8 mouse cellular contexts compared by ENCODE assay signal in the genomic region with DNA sequence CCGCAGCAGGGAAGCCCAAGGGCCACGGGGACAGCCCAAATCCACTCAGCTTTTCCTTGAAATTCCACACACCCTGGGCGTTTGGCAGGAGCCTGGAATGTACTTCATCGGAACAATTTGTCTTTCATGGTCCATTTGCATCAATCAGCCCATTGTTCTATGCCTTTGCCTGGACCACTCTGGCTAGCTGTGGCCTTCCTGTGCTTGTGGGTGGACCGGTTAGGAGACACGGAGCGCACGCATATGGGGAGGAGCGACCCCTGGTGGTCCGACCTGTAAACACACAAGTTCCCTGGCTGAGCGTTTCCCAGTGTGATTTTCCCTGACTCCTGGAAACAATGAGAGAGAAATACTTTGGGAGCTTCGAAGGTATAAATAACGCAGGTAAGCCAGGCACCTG. TPM values are rescaled to one million over a fixed set of nuclear protein-coding genes. Genes with fewer than 3 reads are reported as not detected.
DNase-seq lines count a peak whose midpoint lies in the region; ATAC-seq and TF ChIP-seq lines count a peak whose summit lies in the region.
"Had no signal": no experiment of that assay in that cellular context is flagged by ENCODE, and none has a peak within 500 bp of the region (broad histone marks: within the 10 kb centered on the region; RNA-seq: fewer than 3 reads in every experiment).

No protein-coding gene starts in this region.

- H3K36me3 ChIP-seq in hindbrain, postnatal 0 days (ENCODE audit: insufficient read depth, low read length) = no peaks in the 10 kb centered on the region

- 0 out of 2 replicates have a peak, but pooled peaks cover 3% of the 10 kb centered on the region for H3K4me1 ChIP-seq in hindbrain, postnatal 0 days (ENCODE audit: insufficient read depth, low read length)

- no peak overlapping the region for H3K9ac ChIP-seq in hindbrain, postnatal 0 days (replicated peaks; ENCODE audit: low read length)

- no peak overlapping the region for H3K4me3 ChIP-seq in hindbrain, postnatal 0 days (ENCODE audit: low read length)
- H3K4me3 ChIP-seq: myocyte had no signal

- no peak overlapping the region for H3K4me2 ChIP-seq in hindbrain, postnatal 0 days (ENCODE audit: low read depth, low read length)

- H3K27me3 ChIP-seq in hindbrain, postnatal 0 days (ENCODE audit: insufficient read depth, low read length) = no peaks in the 10 kb centered on the region

- H3K9me3 ChIP-seq in hindbrain, postnatal 0 days (ENCODE audit: low read length) = no peaks in the 10 kb centered on the region

- 10% methylated on average over 13 of the region's 13 CpGs for WGBS in hindbrain, postnatal 0 days

- H3K27ac ChIP-seq in hindbrain, postnatal 0 days = no peak overlapping the region

- peak; percentile 40 for DNase-seq in T-cell, adult 2 months (ENCODE audit: low spot score)
- peak; percentile 82 to 86 for DNase-seq in cerebellum, postnatal 14 days
- DNase-seq in frontal cortex, postnatal 25 days (ENCODE audit: low spot score in 2 of 2) = peak; percentile 52 to 61
- peak; percentile 85 for DNase-seq in hindbrain, postnatal 0 days (ENCODE audit: low spot score)
- peak; percentile 62 to 71 for DNase-seq in left cerebral cortex, adult 18-20 months (ENCODE audit: low spot score in 2 of 2)
- DNase-seq in skeletal muscle tissue, adult 2 months (ENCODE audit: low read depth, low spot score) = peak; percentile 80

- ATAC-seq in hindbrain, postnatal 0 days = peak; percentile 73
- ATAC-seq in megakaryocyte progenitor cell, adult 5-6 weeks (replicated peaks; ENCODE audit: poor library complexity) = peak; percentile 82

- peak; percentile 94 for TF ChIP-seq CTCF in hindbrain, postnatal 0 days (IDR thresholded peaks at IDR 0.05; ENCODE audit: low read depth)

RNA-seq across cellular contexts. Expression of a gene that starts 2.0 kb away (rescaled TPM):
- 1.3 and 2.4 TPM in 2 replicates for total RNA-seq in hindbrain, postnatal 0 days (2014; rRNA removed)
- 1.0 and 1.1 TPM in 2 replicates for polyA plus RNA-seq in hindbrain, postnatal 0 days (2015; fragmentation: Nextera tagmentation; extraction: Ambion mirVana)
- total RNA-seq in left cerebral cortex, adult 18-20 months (2021) = 1 to 10 TPM; 1.5 to 1.7 TPM
- total RNA-seq in megakaryocyte progenitor cell, adult 5-6 weeks (2015) = not detected in 2 replicates
- total RNA-seq in megakaryocyte progenitor cell, adult 5-6 weeks (2017) = not detected in 2 replicates

RNA-seq across cellular contexts. Expression of a gene that starts 15.3 kb away (rescaled TPM):
- total RNA-seq in hindbrain, postnatal 0 days (2014; rRNA removed) = 66.4 and 82.3 TPM in 2 replicates
- polyA plus RNA-seq in hindbrain, postnatal 0 days (2015; fragmentation: Nextera tagmentation; extraction: Ambion mirVana) = 51.1 and 51.5 TPM in 2 replicates
- 10 to 100 TPM; 19.7 to 21.4 TPM for total RNA-seq in left cerebral cortex, adult 18-20 months (2021)
- 0.61 and 1.1 TPM in 2 replicates for total RNA-seq in megakaryocyte progenitor cell, adult 5-6 weeks (2015)
- not detected in 2 replicates for total RNA-seq in megakaryocyte progenitor cell, adult 5-6 weeks (2017)

RNA-seq across cellular contexts. Expression of a gene that starts 37.2 kb away (rescaled TPM):
- 0.21 TPM in 1 of 2 replicates, not detected in the other for total RNA-seq in hindbrain, postnatal 0 days (2014; rRNA removed)
- polyA plus RNA-seq in hindbrain, postnatal 0 days (2015; fragmentation: Nextera tagmentation; extraction: Ambion mirVana) = 0.39 and 0.40 TPM in 2 replicates
- total RNA-seq in left cerebral cortex, adult 18-20 months (2021) = 1 to 10 TPM in 1 of 2 experiments, under 1 TPM in 1; 0.96 to 1.3 TPM
- total RNA-seq in megakaryocyte progenitor cell, adult 5-6 weeks (2015) = not detected in 2 replicates
- not detected in 2 replicates for total RNA-seq in megakaryocyte progenitor cell, adult 5-6 weeks (2017)

RNA-seq across cellular contexts. Expression of a gene that starts 54.9 kb away (rescaled TPM):
- total RNA-seq in hindbrain, postnatal 0 days (2014; rRNA removed) = 0.47 and 0.79 TPM in 2 replicates
- 1.8 and 2.5 TPM in 2 replicates for polyA plus RNA-seq in hindbrain, postnatal 0 days (2015; fragmentation: Nextera tagmentation; extraction: Ambion mirVana)
- total RNA-seq in left cerebral cortex, adult 18-20 months (2021) = 10 to 100 TPM; 13.0 to 13.2 TPM
- not detected in 2 replicates for total RNA-seq in megakaryocyte progenitor cell, adult 5-6 weeks (2015)
- total RNA-seq in megakaryocyte progenitor cell, adult 5-6 weeks (2017) = not detected in 2 replicates

Comparison
In these comparisons a context has a peak if more than half of its experiments do, and no peak if none do; other contexts are left out.
1. RNA of a gene that starts 15.3 kb away (total RNA-seq): 66.4 to 82.3 TPM in hindbrain, postnatal 0 days and 19.7 to 21.4 TPM in left cerebral cortex, adult 18-20 months; 0.61 to 1.1 TPM in megakaryocyte progenitor cell, adult 5-6 weeks; every median in the first group is over 4 times any median in the second.
2. Peak in every context shown above with its lines, with median percentiles within 50 percentile points of each other: DNase-seq.